Mouse (Mus musculus) lung, adult 2 months (tissue): Measurements from ENCODE around the gene Xpr1.

Source experiments
- CTCF ChIP-seq: fragments of 200-500 bp; IDR thresholded peaks from 2 replicates; pipeline ENCODE4 v1.5.1; 2011; ENCODE audit warnings: mild to moderate bottlenecking, low read length, control low read depth; ENCODE audit not compliant: insufficient read depth
- POLR2A ChIP-seq: fragments of 200-500 bp; IDR thresholded peaks from 2 replicates; pipeline ENCODE4 v1.6.1; 2011; ENCODE audit warnings: low read depth, mild to moderate bottlenecking, control low read depth, low read length, borderline replicate concordance; ENCODE audit errors: extremely low read depth

GRCm38 (mm10) chr1:155453180-155453579 lies 36.0 kb upstream of the Xpr1 start:
- TF ChIP-seq CTCF, result no peak
- TF ChIP-seq POLR2A, result no peak
